In genomic region chr17:14718801-14719200, GRCm38 (mm10) we compare ENCODE assay signal across 17 mouse cellular contexts. TPM values are rescaled to one million over a fixed set of nuclear protein-coding genes. Genes with fewer than 3 reads are reported as not detected.
A peak's percentile ranks its signal among the peaks of the same experiment; 100 is the strongest.
DNase-seq lines count a peak whose midpoint lies in the region; TF ChIP-seq lines count a peak whose summit lies in the region.
"Had no signal": no experiment of that assay in that cellular context is flagged by ENCODE, and none has a peak within 500 bp of the region (broad histone marks: within the 10 kb centered on the region; RNA-seq: fewer than 3 reads in every experiment).

No protein-coding gene starts in this region.

- H3K9me3 ChIP-seq in heart, embryonic 10.5 days = no peaks in the 10 kb centered on the region
- H3K9me3 ChIP-seq: forebrain, embryonic 10.5 days; heart, embryonic 15.5 days; lung, embryonic 15.5 days; midbrain, embryonic 10.5 days had no signal

- intact Hi-C loops in heart, adult 2 months (cut with DNase I) = no loop called here

- peak; percentile 63 for DNase-seq in heart, embryonic 10.5 days (ENCODE audit: low spot score)
- no peak for DNase-seq in heart, adult 2 months
- peak; percentile 98 for DNase-seq in 3T3-L1 (ENCODE audit: low read depth, low spot score)
- DNase-seq in adrenal gland, adult 2 months = peak; percentile 84
- DNase-seq in mesoderm, embryonic 11.5 days (ENCODE audit: low read depth, low spot score) = peak; percentile 70
- DNase-seq in testis, postnatal 14 days (ENCODE audit: low spot score) = no peak
- DNase-seq in urinary bladder, postnatal 36 days (ENCODE audit: low spot score in 2 of 2) = no peak
- no peak for DNase-seq in right cerebral cortex, postnatal 25 days
- DNase-seq: cerebellum, adult 18-20 months; kidney, postnatal 4 days; thymus, postnatal 14 days had no signal

- 82% methylated on average over 4 of the region's 4 CpGs for WGBS in heart, embryonic 10.5 days
- WGBS in heart, adult 2 months = 62% methylated on average over 4 of the region's 4 CpGs

- H3K4me3 ChIP-seq in heart, embryonic 10.5 days = no peak overlapping the region
- H3K4me3 ChIP-seq in heart, adult 2 months = no peak overlapping the region
- H3K4me3 ChIP-seq: forebrain, embryonic 10.5 days; heart, embryonic 15.5 days; left cerebral cortex, adult 2 months; lung, embryonic 15.5 days; midbrain, embryonic 10.5 days had no signal

- TF ChIP-seq EP300 in heart, adult 2 months (IDR thresholded peaks at IDR 0.05; ENCODE audit: insufficient read depth, low read depth, low read length) = no peak

- no peaks in the 10 kb centered on the region for H3K27me3 ChIP-seq in heart, embryonic 10.5 days (ENCODE audit: insufficient read depth, poor library complexity, severe bottlenecking)
- no peaks in the 10 kb centered on the region for H3K27me3 ChIP-seq in heart, adult 2 months (ENCODE audit: control insufficient read depth, insufficient read depth, low read length)
- H3K27me3 ChIP-seq: heart, embryonic 15.5 days; lung, embryonic 15.5 days had no signal

- no peak for TF ChIP-seq CTCF in heart, adult 2 months (IDR thresholded peaks at IDR 0.05)

- no peak for TF ChIP-seq POLR2A in heart, adult 2 months (IDR thresholded peaks at IDR 0.05; ENCODE audit: insufficient read depth, low read depth, low read length)

- no peak overlapping the region for H3K27ac ChIP-seq in heart, embryonic 10.5 days
- H3K27ac ChIP-seq in heart, adult 2 months = no peak overlapping the region
- H3K27ac ChIP-seq: forebrain, embryonic 10.5 days; heart, embryonic 15.5 days; left cerebral cortex, adult 2 months; lung, embryonic 15.5 days; midbrain, embryonic 10.5 days had no signal

- no peaks in the 10 kb centered on the region for H3K4me1 ChIP-seq in heart, embryonic 10.5 days
- H3K4me1 ChIP-seq in heart, adult 2 months (ENCODE audit: control insufficient read depth, insufficient read depth, low read length) = peaks cover 4% of the 10 kb centered on the region; the same call in 1 of the 2 replicates
- H3K4me1 ChIP-seq: heart, embryonic 15.5 days had no signal

- H3K79me2 ChIP-seq in heart, adult 2 months (replicated peaks; ENCODE audit: control insufficient read depth, insufficient read depth, low read length) = no peaks in the 10 kb centered on the region

- no peak overlapping the region for H3K9ac ChIP-seq in heart, adult 2 months (ENCODE audit: low read depth, low read length)
- H3K9ac ChIP-seq: heart, embryonic 15.5 days; lung, embryonic 15.5 days had no signal

- H3K36me3 ChIP-seq in heart, embryonic 10.5 days = no peaks in the 10 kb centered on the region
- H3K36me3 ChIP-seq in heart, adult 2 months (ENCODE audit: control insufficient read depth, insufficient read depth, low read length) = no peaks in the 10 kb centered on the region
- H3K36me3 ChIP-seq: forebrain, embryonic 10.5 days; heart, embryonic 15.5 days; lung, embryonic 15.5 days; midbrain, embryonic 10.5 days had no signal

RNA-seq across cellular contexts. Expression of gene Thbs2, which starts 24.8 kb away (rescaled TPM):
- polyA plus RNA-seq in heart, embryonic 10.5 days (2016; fragmentation: Nextera tagmentation; extraction: Ambion mirVana) = 1.2 and 1.3 TPM in 2 replicates
- 10 to 100 TPM; 12.2 to 21.0 TPM for total RNA-seq in heart, adult 2 months (2021)
- polyA plus RNA-seq in heart, adult 2 months (2012; rRNA removed) = 10.8 and 22.0 TPM in 2 replicates
- total RNA-seq in adrenal gland, adult 2 months (2021) = 1 to 10 TPM; 2.5 to 3.9 TPM
- polyA plus RNA-seq in adrenal gland, adult 2 months (2012; rRNA removed) = 1.6 and 2.0 TPM in 2 replicates
- polyA plus RNA-seq: CD4-positive, CD25-positive, alpha-beta regulatory T cell, adult 4 months had no signal

Comparison
In these comparisons a context has a peak if more than half of its experiments do, and no peak if none do; other contexts are left out.
1. DNase-seq: peak in heart, embryonic 10.5 days (single experiment), 3T3-L1 (single experiment), adrenal gland, adult 2 months (single experiment) and mesoderm, embryonic 11.5 days (single experiment); none in heart, adult 2 months (0 of 2), testis, postnatal 14 days (single experiment), urinary bladder, postnatal 36 days (0 of 2) and right cerebral cortex, postnatal 25 days (single experiment).